Mouse (Mus musculus) lung, postnatal 0 days (tissue): ENCODE measurements around the gene C1qtnf4. TPM values are rescaled to one million over a fixed set of nuclear protein-coding genes. Genes with fewer than 3 reads are reported as not detected.

ENCODE experiments used
- ATAC-seq: fragments of 200-750 bp; cut with Nextera tagmentation; 2 replicates; pipeline ENCODE4 v1.8.0; 2017; ENCODE audit warnings: moderate library complexity
- DNase-seq: peaks from one replicate; pipeline ENCODE4 v3.0.0-alpha.2; 2016; ENCODE audit warnings: low spot score
- H3K27ac ChIP-seq: fragments of 300-500 bp; sonication (generic); 2 replicates; pipeline ENCODE4 v1.5.1; 2014; ENCODE audit warnings: antibody characterized with exemption, mild to moderate bottlenecking, low read length, mixed read lengths
- H3K27me3 ChIP-seq: fragments of 300-500 bp; sonication (generic); replicated peaks from 2 replicates; pipeline ENCODE4 v1.6.1; 2014; ENCODE audit warnings: low read length, mixed read lengths; ENCODE audit not compliant: insufficient read depth
- H3K36me3 ChIP-seq: fragments of 300-500 bp; sonication (generic); 2 replicates; pipeline ENCODE4 v1.6.1; 2014; ENCODE audit warnings: low read length, mixed read lengths; ENCODE audit not compliant: insufficient read depth
- H3K4me1 ChIP-seq: fragments of 300-500 bp; sonication (generic); 2 replicates; pipeline ENCODE4 v1.6.1; 2014; ENCODE audit warnings: antibody characterized with exemption, low read depth, low read length, mixed read lengths; ENCODE audit not compliant: insufficient read depth
- H3K4me2 ChIP-seq: fragments of 300-500 bp; sonication (generic); replicated peaks from 2 replicates; pipeline ENCODE4 v1.6.1; 2014; ENCODE audit warnings: low read depth, mild to moderate bottlenecking, low read length, moderate library complexity, mixed read lengths
- H3K4me3 ChIP-seq: fragments of 300-500 bp; sonication (generic); 2 replicates; pipeline ENCODE4 v1.5.1; 2014; ENCODE audit warnings: low read depth, low read length
- H3K9ac ChIP-seq: fragments of 300-500 bp; sonication (generic); replicated peaks from 2 replicates; pipeline ENCODE4 v1.6.1; 2014; ENCODE audit warnings: low read depth, mild to moderate bottlenecking
- H3K9me3 ChIP-seq: fragments of 300-500 bp; sonication (generic); 2 replicates; pipeline ENCODE4 v1.6.1; 2016; ENCODE audit warnings: low read length, mixed read lengths
- CTCF ChIP-seq: IDR thresholded peaks from 2 replicates; pipeline ENCODE4 v1.5.1; 2016; ENCODE audit warnings: antibody characterized with exemption, mild to moderate bottlenecking
- EP300 ChIP-seq: IDR thresholded peaks from 2 replicates; pipeline ENCODE4 v1.6.1; 2016; ENCODE audit warnings: antibody characterized with exemption, mild to moderate bottlenecking, control low read depth
- WGBS: fragments of 180-500 bp; shearing (Covaris S2); extraction: QIAGEN DNeasy Blood & Tissue Kit; methylation state at CpG from one replicate; pipeline ENCODE4 v1.1.7; 2014; 5-methylcytosine and 5-hydroxymethylcytosine counted together
- polyA plus RNA-seq: library from polyadenylated mRNA; unstranded; fragments of >200 nt; fragmentation: Nextera tagmentation; extraction: Ambion mirVana; gene quantifications from 2 replicates; pipeline ENCODE4 v1.2.1, GENCODE M21; 2015

Gene C1qtnf4
- 6.2 and 8.2 TPM in 2 replicates for polyA plus RNA-seq

DNA sequence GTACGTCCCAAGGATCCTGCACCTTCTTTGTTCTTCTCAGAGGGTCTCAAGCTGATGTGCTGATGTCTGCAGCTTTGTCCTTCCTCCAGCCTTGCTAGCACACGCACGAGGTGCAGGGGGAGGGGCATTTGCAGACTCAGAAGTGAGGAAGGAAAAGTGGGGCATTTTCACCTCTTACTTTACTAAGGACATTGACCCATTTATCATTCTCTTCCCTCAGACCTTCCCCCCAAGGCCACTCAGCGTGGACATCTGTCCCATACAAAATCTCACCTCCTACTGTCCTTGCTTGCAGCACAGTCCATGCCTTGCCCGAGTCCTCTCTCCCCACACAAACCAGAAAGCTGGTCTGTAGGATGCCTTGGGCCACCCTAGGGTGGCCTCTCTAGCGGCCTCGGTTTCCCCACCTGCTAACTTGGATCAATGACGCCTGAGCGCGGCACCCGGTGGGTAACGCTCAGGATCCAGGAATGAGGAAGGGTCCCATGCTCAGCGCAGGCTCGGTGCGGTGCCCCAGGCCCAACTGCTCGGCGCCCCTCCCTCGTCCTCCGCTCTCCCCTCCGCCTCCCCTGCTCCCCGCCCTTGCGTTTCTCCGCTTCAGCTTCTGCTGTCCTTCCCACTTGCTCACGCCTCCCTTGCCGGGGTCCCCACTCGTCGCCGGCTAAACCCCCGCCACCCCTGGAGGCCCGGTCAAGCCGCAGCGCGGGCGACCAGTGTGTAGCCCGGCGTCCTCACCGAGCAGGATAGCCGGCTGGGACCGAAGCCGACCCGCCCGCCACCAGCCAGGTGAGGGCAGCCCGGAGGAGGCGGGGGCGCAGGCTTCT, at the start of gene C1qtnf4:
Gene C1qtnf4 (plus strand): TSS at position 643 of the 824 bp plus-strand sequence.
- Histone ChIP-seq H3K27ac (no peak within 1 kb of the TSS), H3K27me3 (peaks cover 39% of the 10 kb centered on the region; the same call in 1 of the 2 replicates), H3K9me3 (no peaks in the 10 kb centered on the region), H3K9ac (no peak within 1 kb of the TSS), H3K4me3 (peak within 1 kb of the TSS; percentile 37), H3K4me2 (peak within 1 kb of the TSS; percentile 59), H3K4me1 (no peaks in the 10 kb centered on the region; the same call in none of the 2 replicates), H3K36me3 (no peaks in the 10 kb centered on the region)
- WGBS = 2% methylated on average over 44 of the region's 45 CpGs
- DNase-seq (no peak), ATAC-seq (no peak)
- no peak for TF ChIP-seq CTCF
- no peak for TF ChIP-seq EP300

GRCm38 (mm10) chr2:90838621-90839020, 47.0 kb upstream of the C1qtnf4 start:
- Histone ChIP-seq H3K9ac (no peak overlapping the region), H3K9me3 (no peaks in the 10 kb centered on the region), H3K27ac (no peak overlapping the region), H3K36me3 (no peaks in the 10 kb centered on the region), H3K4me1 (no peaks in the 10 kb centered on the region), H3K27me3 (no peaks in the 10 kb centered on the region), H3K4me2 (no peak overlapping the region), H3K4me3 (no peak overlapping the region)
- peak; percentile 72 for ATAC-seq
- no peak for TF ChIP-seq EP300
- no peak for TF ChIP-seq CTCF
- peak; percentile 60 for DNase-seq
- 65% methylated on average over 2 of the region's 2 CpGs for WGBS

DNA sequence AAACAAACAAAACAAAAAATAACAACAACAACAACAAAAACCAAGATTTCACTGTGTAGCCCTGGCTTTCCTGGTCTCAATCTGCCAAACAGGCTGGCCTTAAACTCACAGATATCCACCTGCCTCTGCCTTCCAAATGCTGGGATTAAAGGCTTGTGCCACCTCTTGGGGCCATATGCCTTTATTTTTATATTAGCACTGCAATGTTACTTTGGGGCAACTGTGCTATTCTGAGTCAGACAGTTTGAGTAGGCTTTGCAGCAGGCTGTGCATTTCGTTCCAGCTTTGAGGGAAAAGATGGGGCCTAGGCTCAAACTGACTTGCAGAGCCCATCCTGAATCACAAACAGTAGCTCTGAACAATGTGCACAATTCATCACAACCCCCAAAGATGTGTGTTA, 42.0 kb upstream of the C1qtnf4 start:
- Histone ChIP-seq H3K27me3 (no peaks in the 10 kb centered on the region), H3K9me3 (no peaks in the 10 kb centered on the region), H3K4me2 (no peak overlapping the region), H3K4me1 (no peaks in the 10 kb centered on the region), H3K36me3 (no peaks in the 10 kb centered on the region), H3K4me3 (no peak overlapping the region), H3K27ac (no peak overlapping the region), H3K9ac (no peak overlapping the region)
- no peak for TF ChIP-seq CTCF
- TF ChIP-seq EP300 = no peak
- WGBS = 69% methylated on average over 1 of the region's 1 CpGs
- DNase-seq (no peak), ATAC-seq (no peak)

GRCm38 (mm10) chr2:90844262-90844661, 41.4 kb upstream of the C1qtnf4 start:
- no peak overlapping the region for H3K4me3 ChIP-seq

DNA sequence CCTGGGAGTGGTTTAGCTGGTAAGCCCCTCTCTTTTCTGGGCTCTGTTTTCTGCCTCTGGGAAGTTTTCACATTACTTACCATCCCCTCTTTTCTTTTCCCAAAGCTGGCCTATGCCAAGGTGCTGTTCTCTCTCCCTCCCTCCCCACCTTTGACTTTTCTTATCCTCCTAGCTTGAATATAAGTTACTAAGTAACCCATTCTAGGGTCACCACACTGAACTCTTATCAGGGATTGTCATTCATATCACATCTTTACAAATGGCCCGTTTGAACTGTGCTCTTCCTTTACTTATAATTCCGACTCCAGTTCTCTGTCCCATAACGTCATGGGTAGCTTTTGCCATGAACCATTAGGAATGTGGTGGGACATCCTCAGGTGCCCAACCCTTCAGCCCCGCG, 40.4 kb upstream of the C1qtnf4 start:
- no peaks in the 10 kb centered on the region; the same call in 1 of the 2 replicates for H3K4me1 ChIP-seq
- no peaks in the 10 kb centered on the region; the same call in 1 of the 2 replicates for H3K36me3 ChIP-seq
- H3K4me2 ChIP-seq = no peak overlapping the region
- ATAC-seq = no peak
- no peaks in the 10 kb centered on the region for H3K9me3 ChIP-seq
- no peaks in the 10 kb centered on the region for H3K27me3 ChIP-seq
- H3K9ac ChIP-seq = no peak overlapping the region
- no peak overlapping the region for H3K4me3 ChIP-seq
- H3K27ac ChIP-seq = no peak overlapping the region
- WGBS = 62% methylated on average over 5 of the region's 5 CpGs
- no peak for DNase-seq
- TF ChIP-seq EP300 = no peak
- no peak for TF ChIP-seq CTCF

More at GRCm38 (mm10) chr2:90844262-90844661, 41.4 kb upstream of the C1qtnf4 start:
- H3K36me3 ChIP-seq = no peaks in the 10 kb centered on the region
- ATAC-seq (no peak), DNase-seq (no peak)
- H3K27ac ChIP-seq = no peak overlapping the region
- WGBS = 78% methylated on average over 5 of the region's 5 CpGs
- no peak overlapping the region for H3K4me2 ChIP-seq
- no peaks in the 10 kb centered on the region for H3K27me3 ChIP-seq
- H3K4me1 ChIP-seq = no peaks in the 10 kb centered on the region; the same call in 1 of the 2 replicates
- H3K9me3 ChIP-seq = no peaks in the 10 kb centered on the region
- H3K9ac ChIP-seq = no peak overlapping the region
- TF ChIP-seq EP300 (no peak), CTCF (no peak)

DNA sequence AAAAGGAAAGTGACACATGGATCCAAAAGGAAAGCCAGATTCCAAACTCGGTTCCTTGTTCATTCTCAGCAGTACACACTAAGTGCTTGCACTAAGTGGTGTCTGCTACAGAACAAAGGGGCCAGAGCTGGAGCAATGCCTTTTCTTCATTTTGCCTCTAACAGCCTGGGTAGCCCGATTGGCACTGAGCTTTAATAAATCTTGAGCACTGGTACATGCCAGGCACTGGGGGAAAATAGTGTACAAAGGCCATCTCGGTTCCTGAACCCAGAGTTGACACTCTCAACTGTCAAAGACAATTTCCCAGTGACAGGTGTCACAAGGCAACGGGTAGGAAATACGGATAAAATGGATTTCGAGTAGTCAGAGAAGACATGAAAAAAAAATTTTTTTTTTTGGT, 39.5 kb upstream of the C1qtnf4 start:
- no peaks in the 10 kb centered on the region; the same call in 1 of the 2 replicates for H3K4me1 ChIP-seq
- TF ChIP-seq EP300 (no peak), CTCF (no peak)
- WGBS = 52% methylated on average over 6 of the region's 6 CpGs
- peaks cover 5% of the 10 kb centered on the region; the same call in 1 of the 2 replicates for H3K36me3 ChIP-seq
- no peak overlapping the region for H3K9ac ChIP-seq
- peak overlapping the region; percentile 57 for H3K4me2 ChIP-seq
- DNase-seq (no peak), ATAC-seq (no peak)
- no peaks in the 10 kb centered on the region for H3K9me3 ChIP-seq
- H3K27me3 ChIP-seq = no peaks in the 10 kb centered on the region
- no peak overlapping the region for H3K27ac ChIP-seq
- peak overlapping the region; percentile 85; the same call in 1 of the 2 replicates for H3K4me3 ChIP-seq
